9 mouse cellular contexts compared by ENCODE assay signal in genomic region chr11:99413247-99413646, GRCm38 (mm10). TPM values are rescaled to one million over a fixed set of nuclear protein-coding genes. Genes with fewer than 3 reads are reported as not detected.
A peak's percentile ranks its signal among the peaks of the same experiment; 100 is the strongest.
DNase-seq lines count a peak whose midpoint lies in the region; ATAC-seq and TF ChIP-seq lines count a peak whose summit lies in the region.
"Had no signal": no experiment of that assay in that cellular context is flagged by ENCODE, and none has a peak within 500 bp of the region (broad histone marks: within the 10 kb centered on the region; RNA-seq: fewer than 3 reads in every experiment).

No protein-coding gene starts in this region.

- no peak overlapping the region for H3K27ac ChIP-seq in hindbrain, embryonic 10.5 days
- H3K27ac ChIP-seq in hindbrain, embryonic 13.5 days = no peak overlapping the region
- H3K27ac ChIP-seq in thymus, adult 2 months (ENCODE audit: control insufficient read depth, insufficient read depth, low read length) = no peak overlapping the region
- no peak overlapping the region for H3K27ac ChIP-seq in lung, embryonic 14.5 days (ENCODE audit: low read depth)
- H3K27ac ChIP-seq in midbrain, embryonic 15.5 days = no peak overlapping the region

- 0 out of 2 replicates have a peak, but pooled peaks cover 3% of the 10 kb centered on the region for H3K27me3 ChIP-seq in hindbrain, embryonic 10.5 days (ENCODE audit: insufficient read depth, poor library complexity, severe bottlenecking)
- H3K27me3 ChIP-seq in hindbrain, embryonic 13.5 days = peaks cover 4% of the 10 kb centered on the region; the same call in 1 of the 2 replicates
- H3K27me3 ChIP-seq in thymus, adult 2 months (ENCODE audit: control insufficient read depth, insufficient read depth, low read length) = no peaks in the 10 kb centered on the region
- no peaks in the 10 kb centered on the region for H3K27me3 ChIP-seq in lung, embryonic 14.5 days (ENCODE audit: insufficient read depth, low read length)
- no peaks in the 10 kb centered on the region for H3K27me3 ChIP-seq in midbrain, embryonic 15.5 days (replicated peaks)

- H3K9me3 ChIP-seq in hindbrain, embryonic 10.5 days = no peaks in the 10 kb centered on the region
- no peaks in the 10 kb centered on the region for H3K9me3 ChIP-seq in hindbrain, embryonic 13.5 days
- H3K9me3 ChIP-seq in lung, embryonic 14.5 days (ENCODE audit: low read depth, low read length) = no peaks in the 10 kb centered on the region
- no peaks in the 10 kb centered on the region for H3K9me3 ChIP-seq in midbrain, embryonic 15.5 days

- peak; percentile 17 for DNase-seq in hindbrain, embryonic 10.5 days (ENCODE audit: low spot score)
- peak; percentile 6 for DNase-seq in thymus, adult 2 months
- no peak for DNase-seq in thymus, postnatal 36 days
- DNase-seq in c-Kit-positive CD71-positive TER-119-positive erythroid progenitor cells, embryonic 14.5 days (ENCODE audit: low spot score) = peak; percentile 17
- peak; percentile 73 for DNase-seq in lung, embryonic 14.5 days

- H3K4me3 ChIP-seq in hindbrain, embryonic 10.5 days = no peak overlapping the region
- H3K4me3 ChIP-seq in hindbrain, embryonic 13.5 days = no peak overlapping the region
- no peak overlapping the region for H3K4me3 ChIP-seq in thymus, adult 2 months (ENCODE audit: control insufficient read depth, insufficient read depth, low read length)
- no peak overlapping the region for H3K4me3 ChIP-seq in lung, embryonic 14.5 days (ENCODE audit: low read depth, low read length)
- H3K4me3 ChIP-seq in midbrain, embryonic 15.5 days = no peak overlapping the region

- WGBS in hindbrain, embryonic 10.5 days = 24% methylated on average over 6 of the region's 6 CpGs
- WGBS in hindbrain, embryonic 13.5 days = 20% methylated on average over 6 of the region's 6 CpGs
- WGBS in thymus, adult 2 months = 27% methylated on average over 6 of the region's 6 CpGs
- WGBS in lung, embryonic 14.5 days = 19% methylated on average over 6 of the region's 6 CpGs
- WGBS in midbrain, embryonic 15.5 days = 23% methylated on average over 6 of the region's 6 CpGs

- TF ChIP-seq CTCF in thymus, adult 2 months (IDR thresholded peaks at IDR 0.05; ENCODE audit: borderline replicate concordance, control insufficient read depth, extremely low read depth, insufficient read depth, low read length, poor library complexity) = no peak
- TF ChIP-seq CTCF in lung, embryonic 14.5 days (IDR thresholded peaks at IDR 0.05; ENCODE audit: low read depth) = peak; percentile 75

- H3K9ac ChIP-seq in hindbrain, embryonic 13.5 days = no peak overlapping the region
- no peak overlapping the region for H3K9ac ChIP-seq in lung, embryonic 14.5 days
- H3K9ac ChIP-seq in midbrain, embryonic 15.5 days = no peak overlapping the region

- no peak overlapping the region for H3K4me2 ChIP-seq in hindbrain, embryonic 13.5 days
- no peak overlapping the region for H3K4me2 ChIP-seq in lung, embryonic 14.5 days
- no peak overlapping the region for H3K4me2 ChIP-seq in midbrain, embryonic 15.5 days

- no peaks in the 10 kb centered on the region for H3K4me1 ChIP-seq in hindbrain, embryonic 10.5 days (replicated peaks)
- H3K4me1 ChIP-seq in hindbrain, embryonic 13.5 days (replicated peaks) = no peaks in the 10 kb centered on the region
- H3K4me1 ChIP-seq in thymus, adult 2 months (replicated peaks; ENCODE audit: control insufficient read depth, insufficient read depth, low read length) = no peaks in the 10 kb centered on the region
- H3K4me1 ChIP-seq in lung, embryonic 14.5 days (ENCODE audit: insufficient read depth) = no peaks in the 10 kb centered on the region
- no peaks in the 10 kb centered on the region for H3K4me1 ChIP-seq in midbrain, embryonic 15.5 days

- no peak for ATAC-seq in hindbrain, embryonic 13.5 days (ENCODE audit: low FRiP score)
- ATAC-seq in lung, embryonic 14.5 days (ENCODE audit: insufficient read depth) = no peak
- ATAC-seq in erythroblast, adult 5-6 weeks (replicated peaks; ENCODE audit: low FRiP score, poor library complexity, severe bottlenecking) = no peak
- no peak for ATAC-seq in midbrain, embryonic 15.5 days (replicated peaks)

- no peak for TF ChIP-seq POLR2A in thymus, adult 2 months (IDR thresholded peaks at IDR 0.05; ENCODE audit: control insufficient read depth, extremely low read depth, insufficient read depth, low read length, poor library complexity)

- no peaks in the 10 kb centered on the region for H3K36me3 ChIP-seq in hindbrain, embryonic 10.5 days
- H3K36me3 ChIP-seq in hindbrain, embryonic 13.5 days = no peaks in the 10 kb centered on the region
- no peaks in the 10 kb centered on the region for H3K36me3 ChIP-seq in thymus, adult 2 months (ENCODE audit: control insufficient read depth, insufficient read depth, low read length)
- no peaks in the 10 kb centered on the region for H3K36me3 ChIP-seq in lung, embryonic 14.5 days (ENCODE audit: insufficient read depth)
- no peaks in the 10 kb centered on the region for H3K36me3 ChIP-seq in midbrain, embryonic 15.5 days (replicated peaks)

RNA-seq across cellular contexts. Expression of gene Krt12, which starts 8.8 kb away (rescaled TPM):
- polyA plus RNA-seq in hindbrain, embryonic 10.5 days (2016; fragmentation: Nextera tagmentation; extraction: Ambion mirVana) = 0.09 TPM in 1 of 2 replicates, not detected in the other
- 0.13 TPM in 1 of 2 replicates, not detected in the other for polyA plus RNA-seq in hindbrain, embryonic 13.5 days (2015; fragmentation: Nextera tagmentation; extraction: Ambion mirVana)
- polyA plus RNA-seq in thymus, adult 2 months (2012; rRNA removed) = 0.27 and 0.34 TPM in 2 replicates
- polyA plus RNA-seq in lung, embryonic 14.5 days (2014; fragmentation: Nextera tagmentation; extraction: Ambion mirVana) = not detected in 2 replicates
- total RNA-seq in erythroblast, adult 5-6 weeks (2015; ENCODE audit: low replicate concordance) = not detected in 2 replicates
- total RNA-seq in erythroblast, adult 5-6 weeks (2017; ENCODE audit: low replicate concordance) = not detected in 2 replicates
- polyA plus RNA-seq in midbrain, embryonic 15.5 days (2015; fragmentation: Nextera tagmentation; extraction: Ambion mirVana) = 0.14 and 0.23 TPM in 2 replicates

RNA-seq across cellular contexts. Expression of gene Krt10, which starts 24.1 kb away (rescaled TPM):
- 22.4 and 27.4 TPM in 2 replicates for polyA plus RNA-seq in hindbrain, embryonic 10.5 days (2016; fragmentation: Nextera tagmentation; extraction: Ambion mirVana)
- polyA plus RNA-seq in hindbrain, embryonic 13.5 days (2015; fragmentation: Nextera tagmentation; extraction: Ambion mirVana) = 32.7 and 41.6 TPM in 2 replicates
- polyA plus RNA-seq in thymus, adult 2 months (2012; rRNA removed) = 4.9 and 6.4 TPM in 2 replicates
- 24.5 and 24.6 TPM in 2 replicates for polyA plus RNA-seq in lung, embryonic 14.5 days (2014; fragmentation: Nextera tagmentation; extraction: Ambion mirVana)
- total RNA-seq in erythroblast, adult 5-6 weeks (2015; ENCODE audit: low replicate concordance) = not detected in 2 replicates
- total RNA-seq in erythroblast, adult 5-6 weeks (2017; ENCODE audit: low replicate concordance) = not detected in 2 replicates
- 24.4 and 25.0 TPM in 2 replicates for polyA plus RNA-seq in midbrain, embryonic 15.5 days (2015; fragmentation: Nextera tagmentation; extraction: Ambion mirVana)

RNA-seq across cellular contexts. Expression of gene Krt20, which starts 24.7 kb away (rescaled TPM):
- 0.35 and 1.6 TPM in 2 replicates for polyA plus RNA-seq in hindbrain, embryonic 10.5 days (2016; fragmentation: Nextera tagmentation; extraction: Ambion mirVana)
- 0.17 and 0.22 TPM in 2 replicates for polyA plus RNA-seq in hindbrain, embryonic 13.5 days (2015; fragmentation: Nextera tagmentation; extraction: Ambion mirVana)
- 0.65 and 1.0 TPM in 2 replicates for polyA plus RNA-seq in thymus, adult 2 months (2012; rRNA removed)
- polyA plus RNA-seq in lung, embryonic 14.5 days (2014; fragmentation: Nextera tagmentation; extraction: Ambion mirVana) = 0.28 and 0.42 TPM in 2 replicates
- total RNA-seq in erythroblast, adult 5-6 weeks (2015; ENCODE audit: low replicate concordance) = not detected in 2 replicates
- total RNA-seq in erythroblast, adult 5-6 weeks (2017; ENCODE audit: low replicate concordance) = not detected in 2 replicates
- 0.19 and 0.20 TPM in 2 replicates for polyA plus RNA-seq in midbrain, embryonic 15.5 days (2015; fragmentation: Nextera tagmentation; extraction: Ambion mirVana)
- total RNA-seq: layer of hippocampus, postnatal 25 days had no signal

RNA-seq across cellular contexts. Expression of gene Krt28, which starts 38.5 kb away (rescaled TPM):
- polyA plus RNA-seq in hindbrain, embryonic 10.5 days (2016; fragmentation: Nextera tagmentation; extraction: Ambion mirVana) = 0.25 and 0.26 TPM in 2 replicates
- polyA plus RNA-seq in hindbrain, embryonic 13.5 days (2015; fragmentation: Nextera tagmentation; extraction: Ambion mirVana) = 0.43 and 0.47 TPM in 2 replicates
- polyA plus RNA-seq in thymus, adult 2 months (2012; rRNA removed) = not detected in 2 replicates
- 0.29 TPM in 1 of 2 replicates, not detected in the other for polyA plus RNA-seq in lung, embryonic 14.5 days (2014; fragmentation: Nextera tagmentation; extraction: Ambion mirVana)
- total RNA-seq in erythroblast, adult 5-6 weeks (2015; ENCODE audit: low replicate concordance) = not detected in 2 replicates
- not detected in 2 replicates for total RNA-seq in erythroblast, adult 5-6 weeks (2017; ENCODE audit: low replicate concordance)
- 0.21 and 0.45 TPM in 2 replicates for polyA plus RNA-seq in midbrain, embryonic 15.5 days (2015; fragmentation: Nextera tagmentation; extraction: Ambion mirVana)

Comparison
In these comparisons a context has a peak if more than half of its experiments do, and no peak if none do; other contexts are left out.
1. DNase-seq: peak in hindbrain, embryonic 10.5 days (single experiment), thymus, adult 2 months (single experiment), c-Kit-positive CD71-positive TER-119-positive erythroid progenitor cells, embryonic 14.5 days (single experiment) and lung, embryonic 14.5 days (single experiment); none in thymus, postnatal 36 days (0 of 2).